Mouse (Mus musculus) ES-Bruce4 (cell line): ENCODE measurements around the gene Ifitm1.

Source experiments
- CTCF ChIP-seq: IDR thresholded peaks from one replicate; pipeline ENCODE4 v1.8.1; 2011; ENCODE audit warnings: low read depth, low read length
- EP300 ChIP-seq: IDR thresholded peaks from 2 replicates; pipeline ENCODE4 v1.6.1; 2011; ENCODE audit warnings: low read depth, low read length; ENCODE audit not compliant: insufficient read depth
- POLR2A ChIP-seq: IDR thresholded peaks from one replicate; pipeline ENCODE4 v1.8.1; 2011; ENCODE audit warnings: low read length; ENCODE audit not compliant: insufficient read depth

GRCm38 (mm10) chr7:140945247-140945646 is 21.8 kb upstream of the Ifitm1 start:
- no peak for TF ChIP-seq POLR2A
- TF ChIP-seq EP300: no peak
- TF ChIP-seq CTCF: no peak
